Mouse (Mus musculus) erythroblast, embryonic 14.5 days (primary cell): Measurements from ENCODE around the gene Filip1l.

Experiments used
- GATA1 ChIP-seq: IDR thresholded peaks from 2 replicates; pipeline ENCODE4 v1.6.1; 2012; ENCODE audit warnings: low read length, inconsistent platforms, mixed read lengths
- TAL1 ChIP-seq: IDR thresholded peaks from 3 replicates; pipeline ENCODE4 v1.6.1; 2012; ENCODE audit warnings: low read length, inconsistent platforms, mixed read lengths

GRCm38 (mm10) chr16:57416049-57416448 is 63.2 kb downstream of the Filip1l start:
- no peak for TF ChIP-seq TAL1
- no peak for TF ChIP-seq GATA1
